Comparison of ENCODE assay signal across 9 mouse cellular contexts in the genomic region with DNA sequence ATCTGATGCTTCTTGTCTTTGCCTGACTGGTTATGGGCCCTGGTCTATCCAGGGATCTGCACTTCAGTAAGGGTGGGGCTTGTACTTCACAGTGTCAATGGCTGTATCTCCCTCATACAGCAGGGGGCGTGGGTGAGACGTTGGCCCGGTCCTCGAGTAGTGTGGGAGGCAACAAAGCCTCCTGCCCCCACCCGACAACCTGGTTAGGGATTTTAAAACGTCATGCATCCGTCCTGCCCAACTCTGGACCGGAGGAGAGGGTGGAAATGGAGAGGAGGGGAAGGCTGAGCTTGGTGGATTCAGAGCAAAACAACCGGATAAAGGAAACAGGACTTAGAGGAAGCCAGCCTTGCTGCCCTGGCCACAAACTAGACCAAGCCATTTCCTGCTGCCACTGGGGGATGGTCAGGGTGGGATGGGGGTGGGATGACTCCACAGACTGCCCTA. TPM values are rescaled to one million over a fixed set of nuclear protein-coding genes. Genes with fewer than 3 reads are reported as not detected.
DNase-seq lines count a peak whose midpoint lies in the region; ATAC-seq and TF ChIP-seq lines count a peak whose summit lies in the region.
"Had no signal": no experiment of that assay in that cellular context is flagged by ENCODE, and none has a peak within 500 bp of the region (broad histone marks: within the 10 kb centered on the region; RNA-seq: fewer than 3 reads in every experiment).

No protein-coding gene starts in this region.

- H3K9ac ChIP-seq in CH12.LX (ENCODE audit: insufficient read depth, low read depth) = no peak overlapping the region
- H3K9ac ChIP-seq in forebrain, embryonic 13.5 days = no peak overlapping the region
- H3K9ac ChIP-seq in heart, postnatal 0 days (replicated peaks; ENCODE audit: low read depth, low read length) = no peak overlapping the region
- H3K9ac ChIP-seq in liver, embryonic 16.5 days (ENCODE audit: low read depth, low read length) = no peak overlapping the region
- no peak overlapping the region for H3K9ac ChIP-seq in neural tube, embryonic 12.5 days

- peak; percentile 68 for DNase-seq in CH12.LX (ENCODE audit: extremely low read depth)
- peak; percentile 67 for DNase-seq in c-Kit-positive CD71-positive TER-119-negative erythroid progenitor cells, embryonic 14.5 days (ENCODE audit: low read depth)
- peak; percentile 86 for DNase-seq in heart, postnatal 0 days (ENCODE audit: low spot score)
- peak; percentile 93 for DNase-seq in kidney, postnatal 36 days

- peak; percentile 45 to 81 for TF ChIP-seq CTCF in CH12.LX (conservative IDR thresholded peaks at IDR 0.05 in 1 of 2, IDR thresholded peaks at IDR 0.05 in 1 of 2; ENCODE audit: low read depth in 2 of 2, low read length in 2 of 2)
- peak; percentile 80 for TF ChIP-seq CTCF in heart, postnatal 0 days (IDR thresholded peaks at IDR 0.05; ENCODE audit: low read depth)
- peak; percentile 81; the same call in 1 of the 2 replicates for TF ChIP-seq CTCF in testis, adult 2 months (IDR thresholded peaks at IDR 0.05; ENCODE audit: control insufficient read depth, insufficient read depth, insufficient replicate concordance, low read depth, low read length)

- no peaks in the 10 kb centered on the region for H3K27me3 ChIP-seq in CH12.LX (replicated peaks)
- no peaks in the 10 kb centered on the region for H3K27me3 ChIP-seq in forebrain, embryonic 13.5 days
- no peaks in the 10 kb centered on the region for H3K27me3 ChIP-seq in heart, postnatal 0 days (ENCODE audit: control insufficient read depth, insufficient read depth, low read length)
- H3K27me3 ChIP-seq in liver, embryonic 16.5 days (ENCODE audit: control insufficient read depth, insufficient read depth, low read depth, low read length) = no peaks in the 10 kb centered on the region
- no peaks in the 10 kb centered on the region for H3K27me3 ChIP-seq in neural tube, embryonic 12.5 days (replicated peaks)
- no peaks in the 10 kb centered on the region for H3K27me3 ChIP-seq in testis, adult 2 months (ENCODE audit: control insufficient read depth, insufficient read depth, low read length)

- TF ChIP-seq RAD21 in CH12.LX (IDR thresholded peaks at IDR 0.05; ENCODE audit: low read depth, low read length) = peak; percentile 61

- no peak overlapping the region for H3K4me2 ChIP-seq in CH12.LX (ENCODE audit: insufficient read depth, low read depth, poor library complexity, severe bottlenecking)
- H3K4me2 ChIP-seq in forebrain, embryonic 13.5 days = no peak overlapping the region
- no peak overlapping the region for H3K4me2 ChIP-seq in heart, postnatal 0 days (ENCODE audit: low read depth, low read length)
- no peak overlapping the region for H3K4me2 ChIP-seq in liver, embryonic 16.5 days (ENCODE audit: low read depth, low read length)
- H3K4me2 ChIP-seq in neural tube, embryonic 12.5 days (replicated peaks) = no peak overlapping the region

- H3K36me3 ChIP-seq in CH12.LX (replicated peaks in 1 of 2; ENCODE audit: control insufficient read depth in 1 of 2, insufficient read depth in 1 of 2, low read length in 1 of 2) = peaks cover 22 to 47% of the 10 kb centered on the region in 2 experiments
- peaks cover 34% of the 10 kb centered on the region for H3K36me3 ChIP-seq in forebrain, embryonic 13.5 days (ENCODE audit: poor library complexity, severe bottlenecking)
- peaks cover 20% of the 10 kb centered on the region for H3K36me3 ChIP-seq in heart, postnatal 0 days (replicated peaks; ENCODE audit: control insufficient read depth, insufficient read depth, low read length)
- peaks cover 3% of the 10 kb centered on the region; the same call in 1 of the 2 replicates for H3K36me3 ChIP-seq in liver, embryonic 16.5 days (ENCODE audit: control insufficient read depth, insufficient read depth)
- peaks cover 34% of the 10 kb centered on the region for H3K36me3 ChIP-seq in neural tube, embryonic 12.5 days
- H3K36me3 ChIP-seq in testis, adult 2 months (ENCODE audit: control insufficient read depth, insufficient read depth, low read length) = no peaks in the 10 kb centered on the region

- no peak overlapping the region for H3K27ac ChIP-seq in CH12.LX (ENCODE audit: insufficient read depth, low read depth)
- H3K27ac ChIP-seq in forebrain, embryonic 13.5 days = no peak overlapping the region; the same call in 1 of the 2 replicates
- H3K27ac ChIP-seq in heart, postnatal 0 days (ENCODE audit: low read depth) = peak overlapping the region; percentile 68
- no peak overlapping the region for H3K27ac ChIP-seq in liver, embryonic 16.5 days (ENCODE audit: low read length)
- H3K27ac ChIP-seq in neural tube, embryonic 12.5 days = no peak overlapping the region
- H3K27ac ChIP-seq in testis, adult 2 months (ENCODE audit: control insufficient read depth, insufficient read depth, low read depth, low read length) = peak overlapping the region; percentile 28; the same call in 1 of the 2 replicates

- no peak for TF ChIP-seq POLR2A in CH12.LX (IDR thresholded peaks at IDR 0.05; ENCODE audit: low read depth, low read length)
- TF ChIP-seq POLR2A in testis, adult 2 months (IDR thresholded peaks at IDR 0.05; ENCODE audit: control insufficient read depth, low read depth, low read length) = no peak

- H3K9me3 ChIP-seq in CH12.LX (replicated peaks; ENCODE audit: low read length) = no peaks in the 10 kb centered on the region
- no peaks in the 10 kb centered on the region for H3K9me3 ChIP-seq in forebrain, embryonic 13.5 days (replicated peaks)
- H3K9me3 ChIP-seq in heart, postnatal 0 days (replicated peaks; ENCODE audit: control insufficient read depth, low read length) = no peaks in the 10 kb centered on the region
- no peaks in the 10 kb centered on the region for H3K9me3 ChIP-seq in liver, embryonic 16.5 days (replicated peaks; ENCODE audit: control insufficient read depth, low read length)
- no peaks in the 10 kb centered on the region for H3K9me3 ChIP-seq in neural tube, embryonic 12.5 days

- TF ChIP-seq EP300 in CH12.LX (IDR thresholded peaks at IDR 0.05; ENCODE audit: low read length) = no peak
- peak; percentile 84; the same call in 1 of the 2 replicates for TF ChIP-seq EP300 in heart, postnatal 0 days (IDR thresholded peaks at IDR 0.05; ENCODE audit: low read depth)

- in situ Hi-C loops in CH12.LX (cut with MboI; ENCODE audit: low pct_ligation_motif_present, low pct_unique_long_range_greater_than_20kb, low sequenced_read_pairs) = no loop called here

- no peaks in the 10 kb centered on the region for H3K79me2 ChIP-seq in CH12.LX (replicated peaks; ENCODE audit: control insufficient read depth, extremely low read depth, insufficient read depth, poor library complexity, severe bottlenecking)

- whole genome bisulfite sequencing in forebrain, embryonic 13.5 days = 8% methylated on average over 9 of the region's 9 CpGs
- 8% methylated on average over 9 of the region's 9 CpGs for WGBS in heart, postnatal 0 days
- under 1% methylated on average over 9 of the region's 9 CpGs for WGBS in liver, embryonic 16.5 days (ENCODE audit: insufficient replicate concordance)
- WGBS in neural tube, embryonic 12.5 days = 12% methylated on average over 9 of the region's 9 CpGs

- no peak overlapping the region for H3K4me3 ChIP-seq in CH12.LX (replicated peaks in 1 of 3; ENCODE audit: low read depth in 2 of 3, low read length in 2 of 3, poor library complexity in 1 of 3)
- no peak overlapping the region for H3K4me3 ChIP-seq in forebrain, embryonic 13.5 days
- no peak overlapping the region for H3K4me3 ChIP-seq in heart, postnatal 0 days (ENCODE audit: low read depth, low read length)
- H3K4me3 ChIP-seq in liver, embryonic 16.5 days (ENCODE audit: low read depth, low read length) = no peak overlapping the region
- H3K4me3 ChIP-seq in neural tube, embryonic 12.5 days = no peak overlapping the region
- peak overlapping the region; percentile 77 for H3K4me3 ChIP-seq in testis, adult 2 months (ENCODE audit: control insufficient read depth, low read depth, low read length)
- H3K4me3 ChIP-seq: erythroblast, embryonic 14.5 days had no signal

- peak; percentile 76; the same call in 1 of the 2 replicates for ATAC-seq in forebrain, embryonic 13.5 days
- peak; percentile 68 for ATAC-seq in heart, postnatal 0 days (ENCODE audit: insufficient read depth, low read depth)
- ATAC-seq in liver, embryonic 16.5 days (ENCODE audit: low read depth) = peak; percentile 77
- ATAC-seq in neural tube, embryonic 12.5 days (ENCODE audit: low FRiP score, low read depth) = peak; percentile 85

- peaks cover 6 to 28% of the 10 kb centered on the region in 2 experiments; a peak in 3 of 4 replicates for H3K4me1 ChIP-seq in CH12.LX (ENCODE audit: control insufficient read depth in 1 of 2, insufficient read depth in 2 of 2)
- no peaks in the 10 kb centered on the region; the same call in 1 of the 2 replicates for H3K4me1 ChIP-seq in forebrain, embryonic 13.5 days
- 0 out of 2 replicates have a peak, but pooled peaks cover 4% of the 10 kb centered on the region for H3K4me1 ChIP-seq in heart, postnatal 0 days (ENCODE audit: control insufficient read depth, insufficient read depth)
- H3K4me1 ChIP-seq in liver, embryonic 16.5 days (ENCODE audit: control insufficient read depth, low read depth, low read length) = peaks cover 2% of the 10 kb centered on the region
- no peaks in the 10 kb centered on the region; the same call in 1 of the 2 replicates for H3K4me1 ChIP-seq in neural tube, embryonic 12.5 days
- peaks cover 9% of the 10 kb centered on the region for H3K4me1 ChIP-seq in testis, adult 2 months (ENCODE audit: control insufficient read depth, insufficient read depth, low read length)

- dilution Hi-C loops in CH12.LX (cut with MboI; ENCODE audit: extremely low pct_ligation_motif_present, extremely low pct_unique_long_range_greater_than_20kb, low sequenced_read_pairs) = no loop called here

RNA-seq across cellular contexts. Expression of gene Gm29797, which starts 2.8 kb away (rescaled TPM):
- total RNA-seq in CH12.LX (2012; rRNA removed) = 0.25 and 0.34 TPM in 2 replicates
- not detected in 2 replicates for total RNA-seq in CH12.LX (2014; rRNA removed)
- not detected in 2 replicates for polyA plus RNA-seq in CH12.LX (2012; ENCODE audit: insufficient read length, low read depth)
- polyA plus RNA-seq in forebrain, embryonic 13.5 days (2015; fragmentation: Nextera tagmentation; extraction: Ambion mirVana) = 0.23 TPM in 1 of 2 replicates, not detected in the other
- not detected in 2 replicates for total RNA-seq in heart, postnatal 0 days (2014; rRNA removed; ENCODE audit: low replicate concordance)
- not detected in 2 replicates for polyA plus RNA-seq in heart, postnatal 0 days (2015; fragmentation: Nextera tagmentation; extraction: Ambion mirVana)
- polyA plus RNA-seq in liver, embryonic 16.5 days (2015; fragmentation: Nextera tagmentation; extraction: Ambion mirVana) = 0.19 TPM in 1 of 2 replicates, not detected in the other
- polyA plus RNA-seq in neural tube, embryonic 12.5 days (2016; fragmentation: Nextera tagmentation; extraction: Ambion mirVana) = not detected in 2 replicates
- polyA plus RNA-seq in testis, adult 2 months (2012; rRNA removed) = 0.16 TPM in 1 of 2 replicates, not detected in the other
- polyA plus RNA-seq: erythroblast, embryonic 14.5 days had no signal

RNA-seq across cellular contexts. Expression of gene Sox18, which starts 11.8 kb away (rescaled TPM):
- total RNA-seq in CH12.LX (2012; rRNA removed) = not detected in 2 replicates
- total RNA-seq in CH12.LX (2014; rRNA removed) = not detected in 2 replicates
- polyA plus RNA-seq in CH12.LX (2012; ENCODE audit: insufficient read length, low read depth) = not detected in 2 replicates
- 11.6 and 13.0 TPM in 2 replicates for polyA plus RNA-seq in forebrain, embryonic 13.5 days (2015; fragmentation: Nextera tagmentation; extraction: Ambion mirVana)
- total RNA-seq in heart, postnatal 0 days (2014; rRNA removed; ENCODE audit: low replicate concordance) = 31.8 and 69.4 TPM in 2 replicates
- 53.1 and 54.5 TPM in 2 replicates for polyA plus RNA-seq in heart, postnatal 0 days (2015; fragmentation: Nextera tagmentation; extraction: Ambion mirVana)
- 6.9 TPM in 2 replicates for polyA plus RNA-seq in liver, embryonic 16.5 days (2015; fragmentation: Nextera tagmentation; extraction: Ambion mirVana)
- polyA plus RNA-seq in neural tube, embryonic 12.5 days (2016; fragmentation: Nextera tagmentation; extraction: Ambion mirVana) = 20.3 and 20.6 TPM in 2 replicates
- polyA plus RNA-seq in testis, adult 2 months (2012; rRNA removed) = 5.0 and 5.5 TPM in 2 replicates

RNA-seq across cellular contexts. Expression of gene Tcea2, which starts 20.5 kb away (rescaled TPM):
- 12.9 and 14.4 TPM in 2 replicates for total RNA-seq in CH12.LX (2012; rRNA removed)
- total RNA-seq in CH12.LX (2014; rRNA removed) = 9.2 TPM in 2 replicates
- polyA plus RNA-seq in CH12.LX (2012; ENCODE audit: insufficient read length, low read depth) = 7.0 and 8.8 TPM in 2 replicates
- polyA plus RNA-seq in forebrain, embryonic 13.5 days (2015; fragmentation: Nextera tagmentation; extraction: Ambion mirVana) = 31.0 and 35.9 TPM in 2 replicates
- 19.6 and 21.9 TPM in 2 replicates for total RNA-seq in heart, postnatal 0 days (2014; rRNA removed; ENCODE audit: low replicate concordance)
- 15.2 and 16.2 TPM in 2 replicates for polyA plus RNA-seq in heart, postnatal 0 days (2015; fragmentation: Nextera tagmentation; extraction: Ambion mirVana)
- polyA plus RNA-seq in liver, embryonic 16.5 days (2015; fragmentation: Nextera tagmentation; extraction: Ambion mirVana) = 1.9 TPM in 2 replicates
- polyA plus RNA-seq in neural tube, embryonic 12.5 days (2016; fragmentation: Nextera tagmentation; extraction: Ambion mirVana) = 27.3 and 30.0 TPM in 2 replicates
- 577 and 632 TPM in 2 replicates for polyA plus RNA-seq in testis, adult 2 months (2012; rRNA removed)
- polyA plus RNA-seq: erythroblast, embryonic 14.5 days had no signal

RNA-seq across cellular contexts. Expression of gene Rgs19, which starts 34.1 kb away (rescaled TPM):
- total RNA-seq in CH12.LX (2012; rRNA removed) = 67.0 and 75.4 TPM in 2 replicates
- 40.2 and 50.2 TPM in 2 replicates for total RNA-seq in CH12.LX (2014; rRNA removed)
- polyA plus RNA-seq in CH12.LX (2012; ENCODE audit: insufficient read length, low read depth) = 155 and 159 TPM in 2 replicates
- 45.3 and 45.4 TPM in 2 replicates for polyA plus RNA-seq in forebrain, embryonic 13.5 days (2015; fragmentation: Nextera tagmentation; extraction: Ambion mirVana)
- 12.4 and 72.1 TPM in 2 replicates for total RNA-seq in heart, postnatal 0 days (2014; rRNA removed; ENCODE audit: low replicate concordance)
- 13.2 and 16.4 TPM in 2 replicates for polyA plus RNA-seq in heart, postnatal 0 days (2015; fragmentation: Nextera tagmentation; extraction: Ambion mirVana)
- polyA plus RNA-seq in liver, embryonic 16.5 days (2015; fragmentation: Nextera tagmentation; extraction: Ambion mirVana) = 19.0 and 19.7 TPM in 2 replicates
- 44.0 and 44.8 TPM in 2 replicates for polyA plus RNA-seq in neural tube, embryonic 12.5 days (2016; fragmentation: Nextera tagmentation; extraction: Ambion mirVana)
- 25.7 and 28.2 TPM in 2 replicates for polyA plus RNA-seq in testis, adult 2 months (2012; rRNA removed)

RNA-seq across cellular contexts. Expression of gene Lkaaear1, which starts 38.6 kb away (rescaled TPM):
- total RNA-seq in CH12.LX (2012; rRNA removed) = not detected in 2 replicates
- total RNA-seq in CH12.LX (2014; rRNA removed) = not detected in 2 replicates
- not detected in 2 replicates for polyA plus RNA-seq in CH12.LX (2012; ENCODE audit: insufficient read length, low read depth)
- not detected in 2 replicates for polyA plus RNA-seq in forebrain, embryonic 13.5 days (2015; fragmentation: Nextera tagmentation; extraction: Ambion mirVana)
- not detected in 2 replicates for total RNA-seq in heart, postnatal 0 days (2014; rRNA removed; ENCODE audit: low replicate concordance)
- polyA plus RNA-seq in heart, postnatal 0 days (2015; fragmentation: Nextera tagmentation; extraction: Ambion mirVana) = not detected in 2 replicates
- polyA plus RNA-seq in liver, embryonic 16.5 days (2015; fragmentation: Nextera tagmentation; extraction: Ambion mirVana) = not detected in 2 replicates
- not detected in 2 replicates for polyA plus RNA-seq in neural tube, embryonic 12.5 days (2016; fragmentation: Nextera tagmentation; extraction: Ambion mirVana)
- polyA plus RNA-seq in testis, adult 2 months (2012; rRNA removed) = 409 and 417 TPM in 2 replicates
- polyA plus RNA-seq: erythroblast, embryonic 14.5 days had no signal

Comparison
In these comparisons a context has a peak if more than half of its experiments do, and no peak if none do; other contexts are left out.
1. H3K27ac ChIP-seq: peak in heart, postnatal 0 days (single experiment) and testis, adult 2 months (single experiment); none in CH12.LX (single experiment), forebrain, embryonic 13.5 days (single experiment), liver, embryonic 16.5 days (single experiment) and neural tube, embryonic 12.5 days (single experiment).
2. RNA of gene Tcea2, which starts 20.5 kb away (polyA plus RNA-seq): 577 to 632 TPM in testis, adult 2 months; 31.0 to 35.9 TPM in forebrain, embryonic 13.5 days, 27.3 to 30.0 TPM in neural tube, embryonic 12.5 days, 15.2 to 16.2 TPM in heart, postnatal 0 days, 7.0 to 8.8 TPM in CH12.LX and 1.9 TPM in liver, embryonic 16.5 days; every median in the first group is over 10 times any median in the second.
3. Peak in every context shown above with its lines, with median percentiles within 50 percentile points of each other: DNase-seq, CTCF ChIP-seq and ATAC-seq.